Mouse (Mus musculus): ENCODE results near the gene Eda.
"Not testable (repeated sequence)": the region's sequence is repeated elsewhere in the genome, so short reads cannot be mapped to it uniquely, and the experiment has no call there.

The Eda gene

GRCm38 (mm10) chrX:100401657-100402056, 426.3 kb downstream of the Eda start:
- no peak for DNase-seq (ENCODE audit: low read depth in 1 of 2, low spot score in 2 of 2)

- no peak for DNase-seq (ENCODE audit: low read depth in 1 of 2, low spot score in 2 of 2)
Observed at GRCm38 (mm10) chrX:100409245-100409644, 433.8 kb downstream of the Eda start.

- no peak for DNase-seq (ENCODE audit: low read depth in 1 of 2, low spot score in 2 of 2)
Observed at GRCm38 (mm10) chrX:100428693-100429092, 453.3 kb downstream of the Eda start, which contains the start of gene Otud6a. Otud6a (plus strand) TSS chrX:100429013.

- DNase-seq (ENCODE audit: low read depth in 1 of 2, low spot score in 2 of 2), result no peak
Observed at GRCm38 (mm10) chrX:100432311-100432710, 456.9 kb downstream of the Eda start.

- not testable (repeated sequence) for DNase-seq (ENCODE audit: low read depth in 1 of 2, low spot score in 2 of 2)
Observed at GRCm38 (mm10) chrX:100442617-100443016, 467.2 kb downstream of the Eda start, which contains the start of gene Awat2. Awat2 (minus strand) TSS chrX:100442717.

GRCm38 (mm10) chrX:100443532-100443931, 468.1 kb downstream of the Eda start:
- DNase-seq (ENCODE audit: low read depth in 1 of 2, low spot score in 2 of 2), result no peak
